Mouse (Mus musculus) ES-E14 (cell line): ENCODE measurements around the gene Ranbp1.

Experiments
- CHD2 ChIP-seq: IDR thresholded peaks from 2 replicates; pipeline ENCODE4 v1.6.1; 2014; ENCODE audit warnings: mild to moderate bottlenecking, low read depth, low read length, inconsistent platforms
- HCFC1 ChIP-seq: IDR thresholded peaks from 2 replicates; pipeline ENCODE4 v1.6.1; 2012; ENCODE audit warnings: low read length, inconsistent platforms, borderline replicate concordance; ENCODE audit not compliant: insufficient read depth

GRCm38 (mm10) chr16:18289067-18289588 lies 40.6 kb upstream of the Ranbp1 start, which contains the start of gene Dgcr8:
- peak; percentile 49; the same call in 1 of the 2 replicates for TF ChIP-seq CHD2
- no peak for TF ChIP-seq HCFC1
